Mouse (Mus musculus) adrenal gland, postnatal 10 days (tissue): ENCODE data around the gene Ldb1. TPM values are rescaled to one million over a fixed set of nuclear protein-coding genes. Genes with fewer than 3 reads are reported as not detected.

Experiments used
- DNase-seq: peaks from one replicate; pipeline ENCODE4 v3.0.0; 2021; ENCODE audit warnings: mixed read lengths
- total RNA-seq, 2 experiments: library from RNA; stranded (reverse); gene quantifications; 2 replicates each; pipeline ENCODE4 v1.2.3; 2021

The Ldb1 gene
- total RNA-seq, 2 experiments from 2014 or later = 75.3 to 92.1 TPM

- peak; percentile 67 for DNase-seq
Measured at GRCm38 (mm10) chr19:46044271-46044992, 582 bp downstream of the Ldb1 start, which contains the start of gene Pprc1. Gene Pprc1 (plus strand): TSS chr19:46044886.

GRCm38 (mm10) chr19:46043380-46043779, 1.6 kb downstream of the Ldb1 start:
- peak; percentile 47 for DNase-seq

DNA sequence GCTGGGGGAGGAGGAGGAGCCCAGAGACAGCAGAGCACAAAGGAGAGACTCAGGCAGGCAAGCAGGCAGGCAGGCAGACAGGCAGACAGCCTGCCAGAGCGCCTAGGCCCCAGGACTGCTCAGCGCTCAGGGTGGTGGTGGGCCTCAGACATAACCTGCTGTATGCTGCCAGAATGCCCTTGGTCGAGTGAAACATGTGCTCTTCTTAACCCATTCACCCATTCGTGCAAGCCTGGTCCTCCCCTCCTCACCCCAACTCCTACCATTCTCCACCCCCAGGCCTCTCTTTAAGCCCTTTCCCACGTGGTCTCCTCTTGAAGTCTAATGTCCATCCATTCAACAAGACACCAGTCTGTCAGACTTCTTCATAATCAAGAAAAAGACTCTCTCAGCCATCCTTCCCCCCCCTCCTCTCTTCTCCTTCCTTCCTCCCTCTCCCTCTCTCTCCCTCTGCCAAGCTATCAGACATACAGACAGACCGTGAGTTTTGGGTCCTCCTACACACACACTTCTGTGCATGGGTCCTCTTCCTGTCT, 2.5 kb downstream of the Ldb1 start:
- peak; percentile 49 for DNase-seq

DNA sequence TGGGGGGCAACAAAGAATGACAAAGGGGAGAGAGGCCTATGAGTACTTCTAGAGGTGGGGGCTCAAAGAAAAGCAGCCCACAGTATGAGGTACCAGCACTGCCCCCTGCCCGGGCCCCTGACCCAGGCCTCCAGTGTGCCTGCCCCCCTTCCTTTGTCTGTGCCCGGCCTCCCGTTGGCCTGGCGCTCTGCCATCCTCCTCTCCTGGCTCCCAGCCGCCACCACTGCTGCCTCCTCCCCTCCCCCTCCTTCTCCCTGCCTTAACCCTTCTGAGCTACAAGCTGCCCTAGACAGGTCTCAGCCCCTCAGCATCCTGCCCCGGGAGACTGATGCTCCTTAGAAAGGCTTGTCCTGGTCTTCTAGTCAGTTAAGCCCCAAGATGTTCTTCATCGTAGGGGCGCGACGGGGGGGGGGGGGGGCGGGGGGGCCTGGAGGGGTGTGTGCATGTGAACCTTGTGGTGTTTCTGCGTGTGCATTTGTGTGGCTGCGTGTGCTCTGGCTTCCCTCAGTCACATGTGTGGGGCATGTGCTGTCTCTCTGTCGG, 3.0 kb downstream of the Ldb1 start:
- peak; percentile 94 for DNase-seq

DNA sequence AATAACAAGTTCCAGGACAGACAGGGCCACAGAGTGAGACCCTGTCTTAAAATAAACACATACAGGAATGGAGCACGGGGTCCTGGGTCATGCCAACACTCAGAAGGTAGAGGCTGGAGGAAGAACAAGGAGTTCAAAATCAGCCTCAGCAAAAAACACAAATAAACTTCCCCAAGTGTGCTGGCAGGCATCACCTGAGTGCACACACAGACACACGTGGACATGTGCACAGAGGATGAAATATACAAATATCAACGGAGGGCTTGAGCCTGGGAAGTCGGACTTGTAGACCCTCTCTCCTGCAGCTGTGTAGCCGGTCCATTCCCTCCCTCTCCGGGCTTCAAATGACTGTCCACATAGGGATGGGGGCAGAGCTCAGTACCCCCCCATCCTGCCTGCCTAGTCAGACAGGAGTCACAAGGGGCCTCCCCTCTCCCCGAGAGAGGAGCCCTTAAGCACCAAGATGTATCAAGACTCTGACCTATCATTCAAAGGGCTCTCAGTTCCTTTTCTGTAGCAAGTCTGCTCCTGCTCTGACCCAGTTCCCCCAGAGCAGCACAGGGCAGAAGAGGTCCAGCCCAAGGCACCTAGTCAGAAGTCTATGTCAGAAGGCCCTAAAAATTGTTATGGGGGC, 3.6 kb downstream of the Ldb1 start:
- DNase-seq = no peak

GRCm38 (mm10) chr19:46040149-46040902, 4.7 kb downstream of the Ldb1 start:
- DNase-seq = no peak

GRCm38 (mm10) chr19:46039478-46039877, 5.5 kb downstream of the Ldb1 start:
- DNase-seq = peak; percentile 95

DNA sequence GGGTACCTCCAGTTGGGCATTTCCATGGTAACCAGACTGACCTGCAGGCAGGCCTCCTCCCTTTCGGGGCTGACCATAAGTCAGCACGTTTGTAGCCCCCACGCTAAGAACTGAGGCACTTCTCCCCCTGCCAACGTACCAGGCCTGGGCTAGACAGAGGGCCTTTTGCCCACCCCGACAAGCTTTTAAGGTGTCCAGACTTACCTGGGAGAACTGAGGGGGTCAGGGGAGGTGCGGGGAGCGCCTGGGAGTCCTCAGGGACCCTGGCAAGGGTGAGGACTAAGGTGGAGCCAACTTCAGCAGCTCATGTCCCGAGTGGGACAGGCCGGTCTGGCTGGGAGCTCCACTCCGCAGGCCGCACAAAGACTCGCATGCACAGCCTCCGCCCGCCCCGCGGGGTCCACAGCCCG, 6.2 kb downstream of the Ldb1 start:
- DNase-seq = peak; percentile 39

DNA sequence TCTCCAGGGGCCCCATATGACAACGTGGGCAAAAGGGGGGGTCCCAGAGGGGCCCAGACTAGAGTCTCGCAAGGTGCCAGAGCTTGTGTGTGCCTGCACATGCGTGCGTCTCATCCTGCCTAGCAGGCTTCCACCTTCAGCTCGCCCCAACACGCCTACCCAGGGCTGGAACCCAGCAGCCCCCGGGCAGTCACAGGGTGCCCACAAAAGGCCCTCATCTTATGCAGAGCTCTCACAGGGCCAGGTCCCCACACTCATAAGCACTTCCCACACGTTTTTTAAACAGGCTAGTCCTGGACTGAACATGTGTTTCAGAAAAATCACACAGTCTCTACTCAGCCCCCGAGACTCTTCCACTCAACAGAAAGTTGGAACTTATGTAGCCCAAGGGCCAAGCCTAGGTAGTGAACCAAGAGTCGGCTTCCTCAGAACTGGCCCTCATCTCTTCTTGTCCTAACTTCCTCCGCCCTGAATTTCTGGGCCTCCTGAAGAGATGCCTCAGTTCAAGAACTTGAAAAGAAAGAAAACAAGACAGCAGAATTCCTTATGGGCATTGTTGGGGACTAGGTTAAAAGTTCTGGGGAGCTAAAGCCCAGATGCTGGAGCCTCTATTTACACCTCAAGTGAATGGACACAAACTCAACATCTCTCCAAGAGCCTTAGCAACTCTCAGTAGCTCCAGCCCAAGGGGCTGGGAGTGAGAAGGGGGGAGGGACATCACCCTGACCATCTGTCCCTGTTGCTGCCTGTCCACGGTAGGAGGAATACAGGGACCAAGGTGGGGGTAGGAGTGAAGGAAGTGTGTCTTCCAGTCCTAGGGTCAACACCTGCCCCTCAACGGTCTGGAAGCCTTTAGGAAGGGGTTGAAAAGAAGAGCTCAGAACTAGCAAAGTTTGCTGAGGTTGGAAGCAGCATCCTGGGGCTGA, 6.8 kb downstream of the Ldb1 start:
- no peak for DNase-seq

- no peak for DNase-seq
Measured at GRCm38 (mm10) chr19:46037243-46037924, 7.6 kb downstream of the Ldb1 start.

DNA sequence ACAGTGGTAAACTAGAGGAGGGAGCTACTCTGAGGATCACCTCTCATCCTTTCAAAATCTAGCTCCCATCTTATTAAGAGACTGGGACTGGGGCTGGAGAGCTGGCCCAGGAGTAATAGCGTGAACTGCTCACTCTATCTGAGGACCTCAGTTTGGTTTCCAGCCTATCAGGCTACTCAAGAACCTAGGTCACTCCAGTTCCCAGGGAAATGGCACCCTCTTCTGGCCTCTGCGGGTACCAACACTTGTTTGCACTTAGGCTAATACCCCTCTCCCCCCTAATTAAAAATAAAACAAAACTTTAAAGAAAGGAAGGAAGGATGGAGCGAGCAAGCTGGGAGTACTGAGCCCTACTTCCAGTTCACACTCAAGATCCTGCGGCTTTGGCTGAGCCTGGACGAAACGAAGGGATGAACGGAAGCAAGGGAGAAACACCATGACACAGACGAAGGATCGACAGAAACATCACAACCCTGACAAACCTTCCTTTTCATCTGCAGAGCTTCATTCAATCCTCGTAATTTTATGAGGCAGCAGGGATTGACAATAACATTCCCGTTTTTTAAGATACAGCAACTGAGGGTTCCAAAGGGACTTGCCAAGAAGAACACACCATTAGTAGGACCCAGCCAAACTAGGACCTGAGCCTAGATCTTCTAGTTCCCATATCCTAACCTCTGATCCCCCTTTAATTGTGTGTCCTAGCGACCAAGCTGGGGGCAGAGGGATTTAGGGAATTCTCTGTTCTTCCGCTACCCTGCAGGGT, 8.4 kb downstream of the Ldb1 start:
- no peak for DNase-seq

DNA sequence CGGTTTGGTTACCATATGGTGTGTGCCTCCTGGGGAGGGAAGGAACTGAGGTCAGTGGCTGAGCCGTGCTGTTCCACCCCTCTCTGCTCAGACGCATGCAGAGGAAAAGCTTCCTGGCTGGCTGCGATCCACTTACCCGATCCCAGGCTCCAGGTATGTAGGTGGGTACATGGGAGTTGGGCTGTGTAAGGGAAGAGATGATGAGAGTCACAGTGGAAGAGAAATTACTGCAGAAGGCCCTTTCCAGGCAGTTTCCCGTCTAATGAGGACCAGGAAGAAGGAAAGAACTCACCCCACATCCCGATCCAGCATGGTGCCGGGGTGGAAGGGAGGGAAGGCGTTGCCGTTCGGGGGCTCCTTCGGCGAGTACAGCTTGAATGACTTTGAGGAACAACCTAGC, 9.0 kb downstream of the Ldb1 start:
- no peak for DNase-seq

DNA sequence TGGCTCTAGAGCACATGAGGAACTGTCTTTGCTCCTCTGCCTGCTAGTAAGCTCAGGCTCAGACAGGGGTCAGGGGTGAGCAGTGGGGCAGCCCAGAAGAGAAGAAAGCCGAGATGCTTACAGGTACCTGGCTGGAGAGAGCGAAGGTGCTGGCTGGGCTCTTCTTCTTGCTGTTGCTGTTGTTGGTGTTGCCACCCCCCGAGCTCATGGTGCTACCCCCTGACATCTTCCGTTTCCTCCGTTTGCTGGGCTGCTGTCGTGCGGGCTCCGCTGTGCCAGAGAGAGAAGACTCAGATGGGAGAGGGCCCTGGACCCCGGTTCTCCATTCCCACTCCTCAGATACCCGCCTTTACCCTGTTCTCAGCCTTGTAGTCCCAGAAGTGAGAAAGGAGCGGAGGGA, 11.1 kb downstream of the Ldb1 start:
- no peak for DNase-seq

- DNase-seq = no peak
Measured at GRCm38 (mm10) chr19:46032731-46033510, 12.1 kb downstream of the Ldb1 start.

GRCm38 (mm10) chr19:46031689-46032432, 13.2 kb downstream of the Ldb1 start:
- no peak for DNase-seq

DNA sequence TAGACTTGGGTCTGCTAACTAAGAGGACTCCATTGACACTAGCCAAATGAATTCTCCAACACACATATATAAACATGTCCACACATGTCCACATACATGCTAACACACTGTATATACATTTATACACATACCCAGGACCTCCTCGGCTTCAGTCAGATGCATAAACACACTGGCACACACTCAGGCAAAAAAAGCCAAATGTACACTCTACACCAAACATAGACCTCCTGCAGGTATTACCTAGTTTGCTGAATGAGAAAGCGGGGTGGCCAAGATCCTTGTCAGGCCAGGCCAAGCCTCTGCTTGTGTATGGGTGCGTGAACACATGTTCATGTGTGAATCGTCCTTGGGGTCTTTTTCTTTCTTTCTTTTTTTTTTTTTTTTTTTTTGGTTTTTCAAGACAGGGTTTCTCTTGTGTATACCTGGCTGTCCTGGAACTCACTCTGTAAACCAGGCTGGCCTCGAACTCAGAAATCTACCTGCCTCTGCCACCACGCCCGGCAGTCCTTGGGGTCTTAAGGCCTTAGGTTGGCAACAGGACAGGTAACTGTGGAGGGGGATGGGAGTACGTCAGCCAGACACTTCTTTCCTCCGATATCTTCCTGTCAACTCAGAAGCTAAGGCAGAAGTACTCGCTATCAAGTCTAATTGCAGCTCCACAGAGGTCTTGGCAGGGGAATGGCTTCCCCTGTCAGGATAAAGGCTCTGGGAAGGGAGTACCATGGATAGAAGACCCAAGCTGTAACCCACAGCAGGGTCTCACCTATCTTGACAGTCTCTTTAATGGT, 14.6 kb downstream of the Ldb1 start:
- DNase-seq = no peak

DNA sequence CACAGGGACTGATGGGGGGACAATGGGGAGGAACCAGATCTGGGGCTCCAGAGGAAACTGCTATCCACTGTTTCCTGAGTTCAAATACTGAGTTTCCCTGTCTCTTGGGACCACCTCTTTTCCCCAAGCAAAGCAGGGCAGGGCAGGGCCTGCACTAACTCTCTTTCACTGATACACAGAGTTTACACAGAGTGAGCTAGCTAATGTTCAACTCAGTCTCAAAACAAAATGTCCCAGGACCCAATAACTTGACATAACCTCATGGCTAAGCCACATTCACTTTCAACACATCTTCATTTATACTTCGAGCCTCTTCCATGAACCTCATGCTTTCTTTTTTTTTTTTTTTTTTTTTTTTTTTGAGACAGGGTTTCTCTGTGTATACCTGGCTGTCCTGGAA, 15.4 kb downstream of the Ldb1 start:
- DNase-seq = no peak
